Mouse (Mus musculus): ENCODE data around the gene Ncor2. TPM values are rescaled to one million over a fixed set of nuclear protein-coding genes. Genes with fewer than 3 reads are reported as not detected.

The Ncor2 gene
- polyA plus RNA-seq, 1 experiment from 2014 or later: 23.3 TPM

- peaks cover 8% of the 10 kb centered on the region for H3K36me3 ChIP-seq (ENCODE audit: control insufficient read depth, insufficient read depth, low read length)
- peaks cover 30% of the 10 kb centered on the region for H3K4me1 ChIP-seq (ENCODE audit: control insufficient read depth, insufficient read depth, low read depth, low read length)
- H3K4me3 ChIP-seq (ENCODE audit: low read length): no peak overlapping the region
- H3K27me3 ChIP-seq (replicated peaks; ENCODE audit: control insufficient read depth, insufficient read depth, low read length): no peaks in the 10 kb centered on the region
- H3K27ac ChIP-seq (ENCODE audit: low read depth, low read length): no peak overlapping the region
- H3K9me3 ChIP-seq (ENCODE audit: control insufficient read depth, low read length): no peaks in the 10 kb centered on the region
- ATAC-seq: no peak
- WGBS: 81% methylated on average over 7 of the region's 7 CpGs
- H3K9ac ChIP-seq (ENCODE audit: low read depth, low read length): no peak overlapping the region
- no peak overlapping the region for H3K4me2 ChIP-seq (ENCODE audit: low read length)
Observed at GRCm38 (mm10) chr5:125053661-125054060, 125.4 kb downstream of the Ncor2 start.

DNA sequence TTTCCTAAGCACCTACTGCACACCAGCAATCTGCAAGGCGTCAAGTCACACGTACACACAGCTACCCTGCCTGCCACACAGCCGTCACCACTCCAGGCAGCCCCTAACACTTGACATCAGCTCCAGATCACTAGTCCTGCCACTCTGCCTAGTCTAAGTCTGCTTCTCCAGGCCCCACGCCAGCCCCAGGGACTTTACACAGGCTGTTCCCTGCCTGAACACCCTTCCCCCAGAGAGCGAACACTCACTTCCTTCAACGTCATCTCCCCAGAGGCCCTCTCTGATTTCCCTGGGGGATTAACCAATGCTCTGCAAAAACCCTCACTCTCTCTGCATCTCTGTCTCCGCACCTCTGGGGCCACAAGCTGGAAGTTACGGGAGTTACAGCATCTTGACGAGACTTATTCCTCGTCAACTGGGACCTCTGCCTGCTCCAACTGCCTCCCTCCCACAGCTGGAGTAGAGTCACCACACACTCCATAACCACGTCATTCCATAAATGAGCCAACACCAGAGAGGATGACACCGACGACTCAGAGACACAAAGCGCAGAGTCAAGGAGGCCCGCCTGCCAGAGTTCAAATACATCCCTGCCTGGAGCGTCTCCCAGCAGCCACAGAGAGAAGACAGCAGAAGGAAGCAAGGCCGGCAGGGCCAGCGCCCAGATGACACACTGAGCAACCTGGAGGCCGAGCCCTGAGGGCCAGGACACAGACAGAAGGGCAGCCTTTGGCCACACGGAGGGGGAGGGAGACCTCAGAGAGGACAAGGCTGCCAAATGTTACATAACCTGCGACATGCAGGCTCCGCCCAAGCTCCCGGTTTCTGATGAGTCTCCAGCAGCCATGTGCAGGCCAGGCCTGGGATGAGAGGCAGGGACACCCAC, 126.2 kb downstream of the Ncor2 start:
- no peaks in the 10 kb centered on the region for H3K27me3 ChIP-seq (replicated peaks; ENCODE audit: control insufficient read depth, insufficient read depth, low read length)
- no peak overlapping the region for H3K27ac ChIP-seq (ENCODE audit: low read depth, low read length)
- no peak overlapping the region for H3K4me2 ChIP-seq (ENCODE audit: low read length)
- 68% methylated on average over 23 of the region's 23 CpGs for WGBS
- H3K4me1 ChIP-seq (ENCODE audit: control insufficient read depth, insufficient read depth, low read depth, low read length): peaks cover 22% of the 10 kb centered on the region
- peaks cover 11% of the 10 kb centered on the region for H3K36me3 ChIP-seq (ENCODE audit: control insufficient read depth, insufficient read depth, low read length)
- no peak overlapping the region for H3K9ac ChIP-seq (ENCODE audit: low read depth, low read length)
- ATAC-seq: no peak
- H3K9me3 ChIP-seq (ENCODE audit: control insufficient read depth, low read length): no peaks in the 10 kb centered on the region
- no peak overlapping the region for H3K4me3 ChIP-seq (ENCODE audit: low read length)

DNA sequence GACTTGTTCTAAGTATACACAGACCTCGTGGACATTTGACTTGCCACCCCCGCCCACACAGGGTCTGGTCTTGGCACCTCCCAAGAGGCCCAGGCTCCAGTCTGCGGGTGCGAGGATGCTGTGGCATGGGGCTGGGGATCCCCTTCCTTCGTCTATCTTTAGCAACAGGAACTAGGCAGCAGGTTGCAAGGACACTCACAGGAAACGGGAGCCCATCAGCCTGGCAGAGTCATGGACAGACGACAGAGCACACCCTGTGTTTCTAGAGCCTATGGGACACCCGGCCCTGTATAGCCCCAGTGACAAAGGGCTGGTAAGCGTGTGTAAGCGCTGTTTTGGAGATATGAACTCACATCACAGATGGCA, 126.8 kb downstream of the Ncor2 start:
- no peak for ATAC-seq
- H3K4me3 ChIP-seq (ENCODE audit: low read length): no peak overlapping the region
- H3K36me3 ChIP-seq (ENCODE audit: control insufficient read depth, insufficient read depth, low read length): peaks cover 17% of the 10 kb centered on the region
- no peak overlapping the region for H3K9ac ChIP-seq (ENCODE audit: low read depth, low read length)
- 74% methylated on average over 10 of the region's 10 CpGs for WGBS
- H3K9me3 ChIP-seq (ENCODE audit: control insufficient read depth, low read length): no peaks in the 10 kb centered on the region
- no peak overlapping the region for H3K27ac ChIP-seq (ENCODE audit: low read depth, low read length)
- no peak overlapping the region for H3K4me2 ChIP-seq (ENCODE audit: low read length)
- H3K4me1 ChIP-seq (ENCODE audit: control insufficient read depth, insufficient read depth, low read depth, low read length): peaks cover 16% of the 10 kb centered on the region
- H3K27me3 ChIP-seq (replicated peaks; ENCODE audit: control insufficient read depth, insufficient read depth, low read length): no peaks in the 10 kb centered on the region

- no peak overlapping the region for H3K27ac ChIP-seq (ENCODE audit: low read depth, low read length)
- H3K4me3 ChIP-seq (ENCODE audit: low read length): no peak overlapping the region
- H3K27me3 ChIP-seq (replicated peaks; ENCODE audit: control insufficient read depth, insufficient read depth, low read length): no peaks in the 10 kb centered on the region
- no peaks in the 10 kb centered on the region for H3K9me3 ChIP-seq (ENCODE audit: control insufficient read depth, low read length)
- peaks cover 19% of the 10 kb centered on the region for H3K36me3 ChIP-seq (ENCODE audit: control insufficient read depth, insufficient read depth, low read length)
- no peak overlapping the region for H3K9ac ChIP-seq (ENCODE audit: low read depth, low read length)
- 96% methylated on average over 4 of the region's 4 CpGs for WGBS
- no peak overlapping the region for H3K4me2 ChIP-seq (ENCODE audit: low read length)
- ATAC-seq: no peak
- H3K4me1 ChIP-seq (ENCODE audit: control insufficient read depth, insufficient read depth, low read depth, low read length): peaks cover 5% of the 10 kb centered on the region; the same call in 1 of the 2 replicates
Observed at GRCm38 (mm10) chr5:125049481-125049880, 129.5 kb downstream of the Ncor2 start.

DNA sequence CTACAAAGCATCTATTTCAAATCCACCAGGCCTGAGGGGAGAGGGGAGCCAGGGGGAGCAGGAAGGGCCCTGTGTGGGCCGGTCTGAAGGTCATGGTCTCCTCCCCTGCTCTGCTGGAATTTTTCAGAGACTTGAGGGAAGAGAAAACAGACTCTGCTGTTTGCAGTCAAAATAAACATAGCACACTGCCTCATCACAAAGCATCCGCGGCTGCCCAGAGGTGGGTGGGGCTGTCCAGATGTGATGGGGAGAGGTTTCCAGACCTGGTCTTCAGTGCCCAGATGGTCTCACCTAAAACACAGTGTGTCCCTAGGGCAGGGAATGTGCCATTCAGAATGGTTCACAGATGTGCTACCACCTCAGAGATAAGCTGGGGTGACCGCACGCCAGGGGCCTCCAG, 132.6 kb downstream of the Ncor2 start:
- no peak overlapping the region for H3K9ac ChIP-seq (ENCODE audit: low read depth, low read length)
- no peaks in the 10 kb centered on the region for H3K27me3 ChIP-seq (replicated peaks; ENCODE audit: control insufficient read depth, insufficient read depth, low read length)
- peaks cover 22% of the 10 kb centered on the region for H3K36me3 ChIP-seq (ENCODE audit: control insufficient read depth, insufficient read depth, low read length)
- no peak overlapping the region for H3K4me2 ChIP-seq (ENCODE audit: low read length)
- H3K4me1 ChIP-seq (ENCODE audit: control insufficient read depth, insufficient read depth, low read depth, low read length): peaks cover 6% of the 10 kb centered on the region; the same call in 1 of the 2 replicates
- ATAC-seq: no peak
- no peak overlapping the region for H3K4me3 ChIP-seq (ENCODE audit: low read length)
- no peak overlapping the region for H3K27ac ChIP-seq (ENCODE audit: low read depth, low read length)
- H3K9me3 ChIP-seq (ENCODE audit: control insufficient read depth, low read length): no peaks in the 10 kb centered on the region
- WGBS: 77% methylated on average over 5 of the region's 5 CpGs

DNA sequence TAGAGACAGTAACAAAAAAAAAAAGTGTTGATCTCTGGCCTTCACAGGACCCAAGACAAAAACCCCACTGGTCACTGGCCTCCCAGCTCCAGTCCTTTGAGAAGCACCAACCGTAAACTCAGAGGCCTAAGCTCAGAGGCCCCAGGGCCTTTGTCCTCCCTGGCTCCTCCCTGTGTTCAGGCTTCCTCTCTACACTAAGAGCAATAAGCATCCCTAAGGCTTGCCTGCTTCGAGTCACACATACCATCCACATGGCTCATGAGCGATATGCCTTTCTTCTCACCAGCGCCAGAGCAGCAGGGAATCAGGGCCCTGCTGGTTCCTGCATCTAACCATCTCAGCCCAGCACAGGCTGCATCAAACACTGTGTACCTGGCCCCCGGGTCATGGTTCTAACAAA, 133.8 kb downstream of the Ncor2 start:
- ATAC-seq: no peak; the same call in 1 of the 2 replicates
- 15% methylated on average over 5 of the region's 5 CpGs for WGBS
- no peak overlapping the region for H3K4me2 ChIP-seq (ENCODE audit: low read length)
- H3K27me3 ChIP-seq (replicated peaks; ENCODE audit: control insufficient read depth, insufficient read depth, low read length): no peaks in the 10 kb centered on the region
- no peak overlapping the region for H3K4me3 ChIP-seq (ENCODE audit: low read length)
- no peak overlapping the region; the same call in 1 of the 2 replicates for H3K9ac ChIP-seq (ENCODE audit: low read depth, low read length)
- peaks cover 10% of the 10 kb centered on the region; the same call in 1 of the 2 replicates for H3K4me1 ChIP-seq (ENCODE audit: control insufficient read depth, insufficient read depth, low read depth, low read length)
- H3K9me3 ChIP-seq (ENCODE audit: control insufficient read depth, low read length): no peaks in the 10 kb centered on the region
- H3K36me3 ChIP-seq (ENCODE audit: control insufficient read depth, insufficient read depth, low read length): peaks cover 22% of the 10 kb centered on the region
- peak overlapping the region; percentile 45 for H3K27ac ChIP-seq (ENCODE audit: low read depth, low read length)

GRCm38 (mm10) chr5:125043448-125043847, 135.6 kb downstream of the Ncor2 start:
- ATAC-seq: no peak
- Histone ChIP-seq H3K4me1 (ENCODE audit: control insufficient read depth, insufficient read depth, low read depth, low read length) (peaks cover 15% of the 10 kb centered on the region; the same call in 1 of the 2 replicates), H3K9ac (ENCODE audit: low read depth, low read length) (no peak overlapping the region), H3K4me2 (ENCODE audit: low read length) (no peak overlapping the region), H3K4me3 (ENCODE audit: low read length) (no peak overlapping the region), H3K9me3 (ENCODE audit: control insufficient read depth, low read length) (no peaks in the 10 kb centered on the region), H3K36me3 (ENCODE audit: control insufficient read depth, insufficient read depth, low read length) (peaks cover 25% of the 10 kb centered on the region), H3K27ac (ENCODE audit: low read depth, low read length) (no peak overlapping the region; the same call in 1 of the 2 replicates), H3K27me3 (replicated peaks; ENCODE audit: control insufficient read depth, insufficient read depth, low read length) (no peaks in the 10 kb centered on the region)
- 66% methylated on average over 6 of the region's 6 CpGs for WGBS

- H3K4me2 ChIP-seq (ENCODE audit: low read length): no peak overlapping the region
- H3K9ac ChIP-seq (ENCODE audit: low read depth, low read length): no peak overlapping the region
- H3K27me3 ChIP-seq (replicated peaks; ENCODE audit: control insufficient read depth, insufficient read depth, low read length): no peaks in the 10 kb centered on the region
- no peak for ATAC-seq
- no peak overlapping the region for H3K4me3 ChIP-seq (ENCODE audit: low read length)
- 85% methylated on average over 9 of the region's 9 CpGs for WGBS
- H3K27ac ChIP-seq (ENCODE audit: low read depth, low read length): no peak overlapping the region
- peaks cover 25% of the 10 kb centered on the region for H3K36me3 ChIP-seq (ENCODE audit: control insufficient read depth, insufficient read depth, low read length)
- H3K4me1 ChIP-seq (ENCODE audit: control insufficient read depth, insufficient read depth, low read depth, low read length): peaks cover 15% of the 10 kb centered on the region; the same call in 1 of the 2 replicates
- H3K9me3 ChIP-seq (ENCODE audit: control insufficient read depth, low read length): no peaks in the 10 kb centered on the region
Observed at GRCm38 (mm10) chr5:125041578-125041977, 137.4 kb downstream of the Ncor2 start.

GRCm38 (mm10) chr5:125040128-125040584, 138.9 kb downstream of the Ncor2 start:
- Histone ChIP-seq H3K9me3 (ENCODE audit: control insufficient read depth, low read length) (no peaks in the 10 kb centered on the region), H3K27ac (ENCODE audit: low read depth, low read length) (peak overlapping the region; percentile 44; the same call in 1 of the 2 replicates), H3K4me3 (ENCODE audit: low read length) (no peak overlapping the region), H3K27me3 (replicated peaks; ENCODE audit: control insufficient read depth, insufficient read depth, low read length) (no peaks in the 10 kb centered on the region), H3K9ac (ENCODE audit: low read depth, low read length) (no peak overlapping the region), H3K36me3 (ENCODE audit: control insufficient read depth, insufficient read depth, low read length) (peaks cover 30% of the 10 kb centered on the region), H3K4me2 (ENCODE audit: low read length) (no peak overlapping the region), H3K4me1 (ENCODE audit: control insufficient read depth, insufficient read depth, low read depth, low read length) (peaks cover 12% of the 10 kb centered on the region; the same call in 1 of the 2 replicates)
- WGBS: 54% methylated on average over 5 of the region's 5 CpGs
- no peak for ATAC-seq

Measured in hindbrain, embryonic 16.5 days (tissue).